Mouse (Mus musculus) spleen, postnatal 0 days (tissue): ENCODE results near the gene H2afx. TPM values are rescaled to one million over a fixed set of nuclear protein-coding genes. Genes with fewer than 3 reads are reported as not detected.

ENCODE experiments used
- polyA plus RNA-seq: library from polyadenylated mRNA; unstranded; fragments of >200 nt; fragmentation: Nextera tagmentation; extraction: Ambion mirVana; gene quantifications from 2 replicates; pipeline ENCODE4 v1.2.1, GENCODE M21; 2015

H2afx gene
- polyA plus RNA-seq, result 271 and 276 TPM in 2 replicates

GRCm38 (mm10) chr9:44334396-44335330 lies at the start of gene H2afx:
TSS of gene H2afx (plus strand) at chr9:44334694.

GRCm38 (mm10) chr9:44288076-44288958 lies 46.2 kb upstream of the H2afx start, which contains the start of gene Abcg4:
TSS of gene Abcg4 (minus strand) at chr9:44288615.

DNA sequence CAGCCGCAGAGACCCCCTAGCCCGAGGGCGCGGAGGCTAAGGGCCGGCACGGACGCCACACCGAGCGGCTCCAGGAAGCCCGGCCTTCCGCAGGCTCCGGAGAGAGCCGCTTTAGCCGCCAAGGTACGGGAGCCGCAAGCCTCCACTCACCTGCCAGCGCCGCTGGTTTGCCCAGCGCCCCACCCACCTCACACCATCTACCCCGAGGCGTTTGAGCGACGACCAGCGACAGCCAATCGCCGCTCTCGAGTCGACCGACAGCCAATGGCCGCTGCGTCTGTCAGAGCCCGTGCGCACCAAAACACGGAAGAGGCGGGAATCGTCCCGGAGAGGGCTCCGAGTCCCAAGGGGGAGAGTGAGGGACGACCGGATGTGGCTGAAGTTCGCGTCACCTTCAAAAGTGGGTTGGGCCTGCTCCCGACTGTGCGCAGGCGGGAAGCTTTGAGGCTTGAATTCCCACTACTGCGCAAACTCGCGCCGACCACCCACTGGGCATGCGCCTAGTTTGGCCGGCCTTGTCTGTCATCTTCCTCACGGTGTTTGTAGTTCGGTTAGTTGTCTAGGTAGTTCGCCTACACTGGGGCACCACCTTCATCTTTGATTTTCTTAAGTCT lies 28.9 kb upstream of the H2afx start, which contains the start of gene Hinfp:
Hinfp (minus strand) TSS at position 206 of the 614 bp plus-strand sequence.

GRCm38 (mm10) chr9:44319887-44320798 lies 14.4 kb upstream of the H2afx start, which contains the start of gene C2cd2l:
TSS of gene C2cd2l (minus strand) at chr9:44320285.

DNA sequence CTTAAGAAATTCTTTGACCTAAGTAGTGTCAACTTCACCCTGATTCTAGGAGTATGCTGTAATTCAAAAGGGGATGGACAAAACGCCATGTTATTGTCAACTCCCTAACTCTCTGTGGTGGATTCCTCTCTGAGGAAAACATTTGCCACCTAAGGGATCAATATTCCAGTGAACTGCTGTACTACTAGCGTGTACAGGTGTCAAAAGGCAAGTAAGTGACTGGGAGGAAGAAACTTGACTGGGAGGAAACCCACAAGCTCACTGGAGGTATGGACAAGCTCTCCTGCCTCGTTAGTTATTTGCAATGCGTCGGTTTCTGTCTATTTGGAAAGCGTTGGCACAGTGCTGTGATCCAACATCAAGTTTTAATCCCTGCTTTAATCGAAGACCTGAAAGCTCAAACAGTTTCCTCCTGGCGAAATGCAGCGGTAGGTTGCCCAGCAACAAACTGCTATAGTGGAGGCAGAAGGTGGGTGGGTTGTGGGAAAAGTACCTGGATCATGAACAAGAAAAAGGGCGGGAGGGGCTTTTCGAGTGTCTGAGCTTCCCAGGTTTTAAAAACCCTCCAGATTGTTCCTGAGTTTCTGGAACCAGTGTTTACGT lies 8.6 kb upstream of the H2afx start, which contains the start of gene Dpagt1:
Dpagt1 (plus strand) TSS at position 252 of the 603 bp plus-strand sequence.

GRCm38 (mm10) chr9:44343781-44344421 lies 9.4 kb downstream of the H2afx start, which contains the start of gene Hmbs:
TSS of gene Hmbs (minus strand) at chr9:44344228.

GRCm38 (mm10) chr9:44361190-44361917 lies 26.9 kb downstream of the H2afx start, which contains the start of gene Vps11:
TSS of gene Vps11 (minus strand) at chr9:44361670.

DNA sequence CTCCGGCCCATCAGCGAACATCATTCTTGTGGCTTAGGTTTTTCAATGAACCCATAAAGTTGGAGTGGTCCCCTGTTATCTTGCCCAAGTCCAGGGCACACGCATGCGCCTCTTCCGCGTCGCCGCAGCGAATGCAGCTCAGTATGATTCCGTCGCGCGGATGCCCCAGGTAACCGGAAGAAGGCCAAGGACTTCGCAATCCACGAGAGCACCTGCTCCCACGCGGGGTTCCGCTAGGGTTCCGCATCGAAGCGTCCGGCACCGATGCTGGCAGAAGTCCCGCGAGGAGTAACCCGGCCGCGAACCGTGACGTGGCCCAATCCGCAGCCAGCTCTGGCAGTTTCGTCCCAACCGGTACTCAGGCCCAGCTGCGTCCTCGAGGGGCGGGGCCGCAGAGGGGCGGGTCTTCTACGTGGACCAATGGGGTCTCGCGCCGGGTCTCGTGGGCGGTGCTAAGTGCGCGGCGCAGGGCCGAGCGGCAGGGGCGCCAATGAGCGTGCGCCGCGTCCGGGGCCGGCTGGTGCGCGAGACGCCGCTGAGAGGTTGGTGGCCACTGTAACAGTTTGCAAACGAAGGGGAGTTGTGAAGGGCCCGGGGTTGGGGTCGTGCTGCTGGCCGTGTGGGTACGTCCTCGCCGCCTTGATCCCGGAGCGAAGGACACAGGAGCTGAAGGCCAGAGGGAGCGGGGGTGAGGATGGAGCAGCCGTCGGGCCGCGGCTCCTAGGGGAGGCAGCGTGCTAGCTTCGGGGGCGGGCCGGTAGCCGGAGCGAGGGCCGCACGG lies 44.8 kb downstream of the H2afx start, which contains the start of gene Hyou1:
Hyou1 (plus strand) TSS at position 437 of the 781 bp plus-strand sequence.

Other genes starting within 250 kb of the H2afx start
- gene Mfrp, start 233.0 kb upstream of the H2afx start, polyA plus RNA-seq, result not detected in 2 replicates
- gene C1qtnf5, start 227.4 kb upstream of the H2afx start, polyA plus RNA-seq, result 2.2 and 3.0 TPM in 2 replicates
- 0.05 TPM in 2 replicates for gene Gm49380, start 221.2 kb upstream of the H2afx start, polyA plus RNA-seq
- 36.8 and 41.0 TPM in 2 replicates for gene Rnf26, start 221.2 kb upstream of the H2afx start, polyA plus RNA-seq
- gene Mcam, start 200.2 kb upstream of the H2afx start, polyA plus RNA-seq, result 12.6 and 12.7 TPM in 2 replicates
- 8.3 and 9.9 TPM in 2 replicates for gene Cbl, start 100.6 kb upstream of the H2afx start, polyA plus RNA-seq
- not detected in 2 replicates for gene Ccdc153, start 94.0 kb upstream of the H2afx start, polyA plus RNA-seq
- 0.33 TPM in 1 of 2 replicates, not detected in the other for gene Pdzd3, start 83.2 kb upstream of the H2afx start, polyA plus RNA-seq
- gene Nlrx1, start 66.1 kb upstream of the H2afx start, polyA plus RNA-seq, result 6.4 and 7.7 TPM in 2 replicates
- 13.3 and 15.8 TPM in 2 replicates for gene Abcg4, start 46.1 kb upstream of the H2afx start, polyA plus RNA-seq
- gene Hinfp, start 29.0 kb upstream of the H2afx start, polyA plus RNA-seq, result 12.2 TPM in 2 replicates
- 5.4 TPM in 2 replicates for gene C2cd2l, start 14.4 kb upstream of the H2afx start, polyA plus RNA-seq
- 18.9 and 19.9 TPM in 2 replicates for gene Dpagt1, start 8.7 kb upstream of the H2afx start, polyA plus RNA-seq
- 1,115 and 1,341 TPM in 2 replicates for gene Hmbs, start 9.5 kb downstream of the H2afx start, polyA plus RNA-seq
- gene Vps11, start 27.0 kb downstream of the H2afx start, polyA plus RNA-seq, result 16.5 and 16.6 TPM in 2 replicates
- 6.7 and 7.2 TPM in 2 replicates for gene Hyou1, start 44.8 kb downstream of the H2afx start, polyA plus RNA-seq
- gene Slc37a4, start 62.2 kb downstream of the H2afx start, polyA plus RNA-seq, result 15.2 and 16.5 TPM in 2 replicates
- 2,459 and 2,595 TPM in 2 replicates for gene Rps25, start 72.4 kb downstream of the H2afx start, polyA plus RNA-seq
- 81.6 and 85.2 TPM in 2 replicates for gene Trappc4, start 72.9 kb downstream of the H2afx start, polyA plus RNA-seq
- gene Ccdc84, start 83.9 kb downstream of the H2afx start, polyA plus RNA-seq, result 21.0 and 22.3 TPM in 2 replicates
- gene Foxr1, start 106.4 kb downstream of the H2afx start, polyA plus RNA-seq, result 0.22 and 0.30 TPM in 2 replicates
- not detected in 2 replicates for gene Upk2, start 120.3 kb downstream of the H2afx start, polyA plus RNA-seq
- 3.3 and 4.7 TPM in 2 replicates for gene Bcl9l, start 148.1 kb downstream of the H2afx start, polyA plus RNA-seq
- gene Cxcr5, start 227.2 kb downstream of the H2afx start, polyA plus RNA-seq, result 0.73 and 0.79 TPM in 2 replicates